Mouse (Mus musculus): ENCODE data around the gene Sox13.

Sox13 gene

GRCm38 (mm10) chr1:133424547-133425140 lies 467 bp upstream of the Sox13 start:
- DNase-seq, result no peak

- peak; percentile 53 for DNase-seq
Measured at GRCm38 (mm10) chr1:133423166-133423542, 1.0 kb downstream of the Sox13 start.

GRCm38 (mm10) chr1:133422615-133423161 lies 1.5 kb downstream of the Sox13 start:
- peak; percentile 75 for DNase-seq

- no peak for DNase-seq
Measured at GRCm38 (mm10) chr1:133421975-133422570, 2.1 kb downstream of the Sox13 start.

GRCm38 (mm10) chr1:133421061-133421460 lies 3.1 kb downstream of the Sox13 start:
- peak; percentile 11 for DNase-seq

- peak; percentile 51 for DNase-seq
Measured at GRCm38 (mm10) chr1:133420491-133420890, 3.7 kb downstream of the Sox13 start.

- DNase-seq, result peak; percentile 7
Measured at GRCm38 (mm10) chr1:133419178-133419834, 4.9 kb downstream of the Sox13 start.

- DNase-seq, result peak; percentile 92
Measured at GRCm38 (mm10) chr1:133418164-133418800, 5.9 kb downstream of the Sox13 start.

GRCm38 (mm10) chr1:133417539-133417938 lies 6.6 kb downstream of the Sox13 start:
- peak; percentile 45 for DNase-seq

GRCm38 (mm10) chr1:133417113-133417512 lies 7.1 kb downstream of the Sox13 start:
- peak; percentile 6 for DNase-seq

- peak; percentile 19 for DNase-seq
Measured at GRCm38 (mm10) chr1:133416472-133416871, 7.7 kb downstream of the Sox13 start.

GRCm38 (mm10) chr1:133415505-133415904 lies 8.7 kb downstream of the Sox13 start:
- DNase-seq, result peak; percentile 29

GRCm38 (mm10) chr1:133415086-133415485 lies 9.1 kb downstream of the Sox13 start:
- peak; percentile 68 for DNase-seq

- peak; percentile 72 for DNase-seq
Measured at GRCm38 (mm10) chr1:133412941-133413340, 11.2 kb downstream of the Sox13 start.

- DNase-seq, result no peak
Measured at GRCm38 (mm10) chr1:133411506-133412147, 12.6 kb downstream of the Sox13 start.

- no peak for DNase-seq
Measured at GRCm38 (mm10) chr1:133409786-133410185, 14.4 kb downstream of the Sox13 start.

- no peak for DNase-seq
Measured at GRCm38 (mm10) chr1:133408880-133409516, 15.2 kb downstream of the Sox13 start.

GRCm38 (mm10) chr1:133408321-133408720 lies 15.9 kb downstream of the Sox13 start:
- DNase-seq, result no peak

GRCm38 (mm10) chr1:133407436-133407835 lies 16.7 kb downstream of the Sox13 start:
- no peak for DNase-seq

GRCm38 (mm10) chr1:133406614-133407013 lies 17.6 kb downstream of the Sox13 start:
- DNase-seq, result no peak

GRCm38 (mm10) chr1:133404005-133404404 lies 20.2 kb downstream of the Sox13 start:
- no peak for DNase-seq

GRCm38 (mm10) chr1:133400014-133400725 lies 24.0 kb downstream of the Sox13 start:
- DNase-seq, result peak; percentile 31
